In the genomic region with DNA sequence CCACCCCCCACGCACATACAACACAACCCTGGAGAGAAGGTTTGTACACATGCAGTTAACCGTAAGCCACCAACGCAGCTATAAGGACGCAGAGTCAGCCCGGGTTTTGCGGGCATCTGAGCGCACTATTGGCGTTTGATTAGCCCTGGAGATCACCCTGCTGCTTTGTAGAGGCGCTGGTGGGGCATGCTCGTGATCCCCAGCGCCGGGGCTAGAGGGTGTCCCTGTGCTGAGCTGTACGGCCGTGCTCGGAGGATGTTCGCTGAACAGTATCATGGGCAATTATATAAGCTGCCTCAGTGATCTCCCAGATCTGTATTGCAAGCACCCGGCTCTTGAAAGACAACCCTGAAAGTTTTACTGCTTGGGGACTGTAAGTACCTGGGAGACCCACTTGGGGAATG, we compare ENCODE assay signal across 8 mouse cellular contexts. TPM values are rescaled to one million over a fixed set of nuclear protein-coding genes. Genes with fewer than 3 reads are reported as not detected.
DNase-seq lines count a peak whose midpoint lies in the region; ATAC-seq and TF ChIP-seq lines count a peak whose summit lies in the region.

No protein-coding gene starts in this region.

- H3K36me3 ChIP-seq in kidney, adult 2 months (ENCODE audit: control insufficient read depth, insufficient read depth, low read length), result no peaks in the 10 kb centered on the region
- no peaks in the 10 kb centered on the region for H3K36me3 ChIP-seq in hindbrain, embryonic 10.5 days
- no peaks in the 10 kb centered on the region for H3K36me3 ChIP-seq in neural tube, embryonic 12.5 days

- peaks cover 8% of the 10 kb centered on the region; the same call in 1 of the 2 replicates for H3K27me3 ChIP-seq in kidney, adult 2 months (replicated peaks; ENCODE audit: control insufficient read depth, insufficient read depth, low read length)
- H3K27me3 ChIP-seq in hindbrain, embryonic 10.5 days (ENCODE audit: insufficient read depth, poor library complexity, severe bottlenecking), result peaks cover 38% of the 10 kb centered on the region
- H3K27me3 ChIP-seq in neural tube, embryonic 12.5 days (replicated peaks), result peaks cover 18% of the 10 kb centered on the region; the same call in 1 of the 2 replicates

- no peak for TF ChIP-seq POLR2A in kidney, adult 2 months (IDR thresholded peaks at IDR 0.05; ENCODE audit: low read depth, low read length)

- H3K4me2 ChIP-seq in neural tube, embryonic 12.5 days (replicated peaks), result peak overlapping the region; percentile 96

- no peak for ATAC-seq in neural tube, embryonic 12.5 days (ENCODE audit: low FRiP score, low read depth)
- no peak for ATAC-seq in megakaryocyte progenitor cell, adult 5-6 weeks (replicated peaks; ENCODE audit: poor library complexity)

- no peak for TF ChIP-seq CTCF in kidney, adult 2 months (conservative IDR thresholded peaks at IDR 0.05; ENCODE audit: insufficient read depth, insufficient read length, low read depth, low read length)

- no peak overlapping the region for H3K27ac ChIP-seq in kidney, adult 2 months (ENCODE audit: insufficient read depth, low read depth, low read length)
- peak overlapping the region; percentile 95 for H3K27ac ChIP-seq in hindbrain, embryonic 10.5 days
- no peak overlapping the region for H3K27ac ChIP-seq in neural tube, embryonic 12.5 days

- no peaks in the 10 kb centered on the region; the same call in 1 of the 2 replicates for H3K4me1 ChIP-seq in kidney, adult 2 months (ENCODE audit: control insufficient read depth, insufficient read depth, low read length)
- peaks cover 45% of the 10 kb centered on the region for H3K4me1 ChIP-seq in hindbrain, embryonic 10.5 days (replicated peaks)
- H3K4me1 ChIP-seq in neural tube, embryonic 12.5 days, result peaks cover 32% of the 10 kb centered on the region

- H3K9ac ChIP-seq in neural tube, embryonic 12.5 days, result peak overlapping the region; percentile 83

- peak; percentile 15 for DNase-seq in kidney, adult 2 months
- no peak for DNase-seq in kidney, adult 11 months
- DNase-seq in embryo, embryonic 9.5 days (ENCODE audit: extremely low spot score), result peak; percentile 54
- DNase-seq in hindbrain, embryonic 10.5 days (ENCODE audit: low spot score), result peak; percentile 49
- peak; percentile 41 to 53 for DNase-seq in left cerebral cortex, adult 8-10 months (ENCODE audit: low spot score in 2 of 2)
- DNase-seq in urinary bladder, postnatal 14 days (ENCODE audit: low spot score), result no peak

- no peaks in the 10 kb centered on the region for H3K9me3 ChIP-seq in hindbrain, embryonic 10.5 days
- H3K9me3 ChIP-seq in neural tube, embryonic 12.5 days, result no peaks in the 10 kb centered on the region

- peak overlapping the region; percentile 57 for H3K4me3 ChIP-seq in kidney, adult 2 months (ENCODE audit: insufficient read depth, low read depth, low read length)
- peak overlapping the region; percentile 84 for H3K4me3 ChIP-seq in hindbrain, embryonic 10.5 days
- peak overlapping the region; percentile 67 for H3K4me3 ChIP-seq in neural tube, embryonic 12.5 days

- 1% methylated on average over 17 of the region's 17 CpGs for WGBS in kidney, adult 2 months
- under 1% methylated on average over 17 of the region's 17 CpGs for WGBS in hindbrain, embryonic 10.5 days
- WGBS in neural tube, embryonic 12.5 days, result under 1% methylated on average over 17 of the region's 17 CpGs

RNA-seq across cellular contexts. Expression of gene Tenm4, which starts 40.6 kb away (rescaled TPM):
- polyA plus RNA-seq in kidney, adult 2 months (2012; rRNA removed), result 3.3 and 4.5 TPM in 2 replicates
- 22.1 and 24.5 TPM in 2 replicates for polyA plus RNA-seq in hindbrain, embryonic 10.5 days (2016; fragmentation: Nextera tagmentation; extraction: Ambion mirVana)
- 100 to 1,000 TPM; 118 to 143 (median 135) TPM for total RNA-seq in left cerebral cortex, adult 8-10 months (2022)
- polyA plus RNA-seq in neural tube, embryonic 12.5 days (2016; fragmentation: Nextera tagmentation; extraction: Ambion mirVana), result 33.0 and 35.0 TPM in 2 replicates
- not detected in 2 replicates for total RNA-seq in megakaryocyte progenitor cell, adult 5-6 weeks (2015)
- total RNA-seq in megakaryocyte progenitor cell, adult 5-6 weeks (2017), result not detected in 2 replicates

Comparison
In these comparisons a context has a peak if more than half of its experiments do, and no peak if none do; other contexts are left out.
1. DNase-seq: peak in kidney, adult 2 months (single experiment), embryo, embryonic 9.5 days (single experiment), hindbrain, embryonic 10.5 days (single experiment) and left cerebral cortex, adult 8-10 months (2 of 2); none in kidney, adult 11 months (single experiment) and urinary bladder, postnatal 14 days (single experiment).
2. Peak in every context shown above with its lines, with median percentiles within 50 percentile points of each other: H3K4me3 ChIP-seq.